Mouse (Mus musculus) intestine, embryonic 14.5 days (tissue): Measurements from ENCODE around the gene Gng12. TPM values are rescaled to one million over a fixed set of nuclear protein-coding genes. Genes with fewer than 3 reads are reported as not detected.

Experiments used
- ATAC-seq: fragments of 200-750 bp; cut with Nextera tagmentation; replicated peaks from 2 replicates; pipeline ENCODE4 v1.8.0; 2017; ENCODE audit warnings: low read depth, moderate number of reproducible peaks, moderate TSS enrichment, moderate library complexity; ENCODE audit not compliant: low FRiP score, low TSS enrichment
- DNase-seq: peaks from one replicate; pipeline ENCODE4 v3.0.0-alpha.2; 2018; ENCODE audit warnings: low spot score
- H3K27ac ChIP-seq: fragments of 300-500 bp; sonication (generic); 2 replicates; pipeline ENCODE4 v1.5.1; 2014; ENCODE audit warnings: low read depth, mild to moderate bottlenecking, control low read depth
- H3K27me3 ChIP-seq: fragments of 300-500 bp; sonication (generic); replicated peaks from 2 replicates; pipeline ENCODE4 v1.6.1; 2014; ENCODE audit warnings: low read length, control low read depth; ENCODE audit not compliant: control insufficient read depth, insufficient read depth
- H3K36me3 ChIP-seq: fragments of 300-500 bp; sonication (generic); 2 replicates; pipeline ENCODE4 v1.6.1; 2014; ENCODE audit warnings: low read length, control low read depth; ENCODE audit not compliant: control insufficient read depth, insufficient read depth
- H3K4me1 ChIP-seq: fragments of 300-500 bp; sonication (generic); replicated peaks from 2 replicates; pipeline ENCODE4 v1.6.1; 2014; ENCODE audit warnings: low read length, control low read depth, mixed read lengths; ENCODE audit not compliant: control insufficient read depth, insufficient read depth
- H3K4me2 ChIP-seq: fragments of 300-500 bp; sonication (generic); 2 replicates; pipeline ENCODE4 v1.6.1; 2014; ENCODE audit warnings: low read length
- H3K4me3 ChIP-seq: fragments of 300-500 bp; sonication (generic); 2 replicates; pipeline ENCODE4 v1.5.1; 2014; ENCODE audit warnings: low read depth, low read length, control low read depth, mixed read lengths
- H3K9ac ChIP-seq: fragments of 300-500 bp; sonication (generic); 2 replicates; pipeline ENCODE4 v1.6.1; 2014; ENCODE audit warnings: mild to moderate bottlenecking, low read length
- H3K9me3 ChIP-seq: fragments of 300-500 bp; sonication (generic); 2 replicates; pipeline ENCODE4 v1.6.1; 2016; ENCODE audit warnings: low read length, control low read depth; ENCODE audit not compliant: control insufficient read depth
- WGBS: fragments of 180-500 bp; shearing (Covaris S2); extraction: QIAGEN DNeasy Blood & Tissue Kit; methylation state at CpG from one replicate; pipeline ENCODE4 v1.1.7; 2014; 5-methylcytosine and 5-hydroxymethylcytosine counted together
- polyA plus RNA-seq: library from polyadenylated mRNA; unstranded; fragments of >200 nt; fragmentation: Nextera tagmentation; extraction: Ambion mirVana; gene quantifications from 2 replicates; pipeline ENCODE4 v1.2.1, GENCODE M21; 2014

Gene Gng12
- polyA plus RNA-seq, 1 experiment from 2014 or later, result 140 TPM

GRCm38 (mm10) chr6:66922501-66922900 lies 26.3 kb downstream of the Gng12 start:
- ATAC-seq, result no peak
- no peak overlapping the region for H3K4me3 ChIP-seq
- H3K27me3 ChIP-seq, result no peaks in the 10 kb centered on the region
- H3K9ac ChIP-seq, result no peak overlapping the region
- no peak overlapping the region for H3K27ac ChIP-seq
- DNase-seq, result no peak
- H3K4me1 ChIP-seq, result peaks cover 9% of the 10 kb centered on the region; the same call in 1 of the 2 replicates
- H3K36me3 ChIP-seq, result no peaks in the 10 kb centered on the region
- H3K9me3 ChIP-seq, result no peaks in the 10 kb centered on the region
- H3K4me2 ChIP-seq, result no peak overlapping the region
- 95% methylated on average over 7 of the region's 7 CpGs for WGBS

GRCm38 (mm10) chr6:66923851-66924250 lies 27.7 kb downstream of the Gng12 start:
- no peak for DNase-seq

GRCm38 (mm10) chr6:66924315-66924965 lies 28.2 kb downstream of the Gng12 start:
- WGBS, result 82% methylated on average over 7 of the region's 7 CpGs
- H3K4me2 ChIP-seq, result no peak overlapping the region
- ATAC-seq, result no peak

More at GRCm38 (mm10) chr6:66923851-66924250, 27.7 kb downstream of the Gng12 start:
- no peaks in the 10 kb centered on the region for H3K27me3 ChIP-seq
- no peak overlapping the region for H3K4me2 ChIP-seq
- H3K27ac ChIP-seq, result no peak overlapping the region
- H3K9me3 ChIP-seq, result no peaks in the 10 kb centered on the region
- no peaks in the 10 kb centered on the region for H3K36me3 ChIP-seq
- peaks cover 9% of the 10 kb centered on the region; the same call in 1 of the 2 replicates for H3K4me1 ChIP-seq
- no peak overlapping the region for H3K4me3 ChIP-seq
- ATAC-seq, result no peak
- 90% methylated on average over 4 of the region's 4 CpGs for WGBS
- H3K9ac ChIP-seq, result no peak overlapping the region

GRCm38 (mm10) chr6:66926269-66926668 lies 30.1 kb downstream of the Gng12 start:
- H3K27me3 ChIP-seq, result no peaks in the 10 kb centered on the region
- DNase-seq (no peak), ATAC-seq (no peak)

More at GRCm38 (mm10) chr6:66924315-66924965, 28.2 kb downstream of the Gng12 start:
- peaks cover 6% of the 10 kb centered on the region; the same call in 1 of the 2 replicates for H3K4me1 ChIP-seq
- H3K36me3 ChIP-seq, result no peaks in the 10 kb centered on the region
- no peaks in the 10 kb centered on the region for H3K9me3 ChIP-seq
- no peak overlapping the region for H3K9ac ChIP-seq
- H3K4me3 ChIP-seq, result no peak overlapping the region
- no peak overlapping the region for H3K27ac ChIP-seq
- no peak for DNase-seq
- H3K27me3 ChIP-seq, result no peaks in the 10 kb centered on the region

GRCm38 (mm10) chr6:66928972-66929645 lies 32.9 kb downstream of the Gng12 start:
- Histone ChIP-seq H3K4me3 (no peak overlapping the region), H3K27ac (no peak overlapping the region), H3K4me1 (peaks cover 15% of the 10 kb centered on the region; the same call in 1 of the 2 replicates), H3K27me3 (no peaks in the 10 kb centered on the region), H3K9me3 (no peaks in the 10 kb centered on the region), H3K4me2 (no peak overlapping the region), H3K36me3 (no peaks in the 10 kb centered on the region), H3K9ac (no peak overlapping the region)
- ATAC-seq, result no peak
- 78% methylated on average over 2 of the region's 2 CpGs for WGBS
- DNase-seq, result no peak

More at GRCm38 (mm10) chr6:66926269-66926668, 30.1 kb downstream of the Gng12 start:
- Histone ChIP-seq H3K9ac (no peak overlapping the region), H3K36me3 (no peaks in the 10 kb centered on the region), H3K4me1 (peaks cover 15% of the 10 kb centered on the region; the same call in 1 of the 2 replicates), H3K4me3 (no peak overlapping the region), H3K4me2 (no peak overlapping the region), H3K9me3 (no peaks in the 10 kb centered on the region), H3K27ac (no peak overlapping the region)
- WGBS, result 25% methylated on average over 4 of the region's 4 CpGs

GRCm38 (mm10) chr6:66929694-66930093 lies 33.5 kb downstream of the Gng12 start:
- WGBS, result 34% methylated on average over 7 of the region's 7 CpGs
- ATAC-seq (no peak), DNase-seq (no peak)
- Histone ChIP-seq H3K9me3 (no peaks in the 10 kb centered on the region), H3K9ac (no peak overlapping the region), H3K27me3 (no peaks in the 10 kb centered on the region), H3K27ac (no peak overlapping the region), H3K4me2 (no peak overlapping the region), H3K36me3 (no peaks in the 10 kb centered on the region), H3K4me1 (peaks cover 15% of the 10 kb centered on the region; the same call in 1 of the 2 replicates), H3K4me3 (no peak overlapping the region)

- Histone ChIP-seq H3K27me3 (no peaks in the 10 kb centered on the region), H3K9ac (no peak overlapping the region), H3K36me3 (no peaks in the 10 kb centered on the region), H3K9me3 (no peaks in the 10 kb centered on the region), H3K4me2 (no peak overlapping the region), H3K4me3 (no peak overlapping the region), H3K27ac (no peak overlapping the region), H3K4me1 (peaks cover 10% of the 10 kb centered on the region; the same call in 1 of the 2 replicates)
- DNase-seq (no peak), ATAC-seq (no peak)
- WGBS, result 81% methylated on average over 4 of the region's 4 CpGs
Observed at GRCm38 (mm10) chr6:66932206-66932819, 36.1 kb downstream of the Gng12 start.

GRCm38 (mm10) chr6:66940656-66941235 lies 44.5 kb downstream of the Gng12 start:
- Histone ChIP-seq H3K4me2 (no peak overlapping the region), H3K4me3 (no peak overlapping the region), H3K27ac (no peak overlapping the region), H3K27me3 (no peaks in the 10 kb centered on the region), H3K36me3 (no peaks in the 10 kb centered on the region), H3K9ac (no peak overlapping the region), H3K4me1 (peaks cover 23% of the 10 kb centered on the region), H3K9me3 (no peaks in the 10 kb centered on the region)
- ATAC-seq, result no peak
- 47% methylated on average over 7 of the region's 7 CpGs for WGBS
- no peak for DNase-seq
